Mouse (Mus musculus) CH12.LX (cell line): ENCODE data around the gene Mrpl20. TPM values are rescaled to one million over a fixed set of nuclear protein-coding genes. Genes with fewer than 3 reads are reported as not detected.

Source experiments
- DNase-seq: peaks from one replicate; pipeline ENCODE4 v3.0.0-alpha.2; 2013; ENCODE audit errors: extremely low read depth
- H3K27ac ChIP-seq: 2 replicates; pipeline ENCODE4 v1.5.1; 2012; ENCODE audit warnings: low read depth, mild to moderate bottlenecking, control low read depth, moderate library complexity; ENCODE audit not compliant: insufficient read depth
- H3K27me3 ChIP-seq: replicated peaks from 2 replicates; pipeline ENCODE3; 2012; ENCODE audit warnings: inconsistent platforms
- H3K36me3 ChIP-seq, 2 experiments: replicated peaks in 1 of 2; 2 replicates each; pipeline versions ENCODE3 to v1.6.1; 2012; ENCODE audit warnings: inconsistent platforms in 1 of 2, low read length in 1 of 2, mild to moderate bottlenecking in 1 of 2, mixed read lengths in 1 of 2, moderate library complexity in 1 of 2; ENCODE audit not compliant: control insufficient read depth in 1 of 2, insufficient read depth in 1 of 2
- H3K4me1 ChIP-seq, 2 experiments: 2 replicates each; pipeline ENCODE4 v1.6.1; 2012; ENCODE audit warnings: inconsistent platforms in 1 of 2, moderate library complexity in 1 of 2; ENCODE audit not compliant: insufficient read depth in 2 of 2, control insufficient read depth in 1 of 2
- H3K4me2 ChIP-seq: 2 replicates; pipeline ENCODE4 v1.6.1; 2012; ENCODE audit warnings: low read depth, mild to moderate bottlenecking, control low read depth; ENCODE audit not compliant: poor library complexity, insufficient read depth, severe bottlenecking
- H3K4me3 ChIP-seq, 3 experiments: fragments of 150-350 bp in 1 of 3; sonication (generic) in 1 of 3; replicated peaks in 1 of 3; 2 replicates each; pipeline versions ENCODE3 to v1.5.1; 2011 to 2012; ENCODE audit warnings: low read depth in 2 of 3, low read length in 2 of 3, mild to moderate bottlenecking in 2 of 3, moderate library complexity in 2 of 3, control low read depth in 1 of 3, improper control_type of control experiment in 1 of 3, inconsistent platforms in 1 of 3, mixed read lengths in 1 of 3; ENCODE audit not compliant: poor library complexity in 1 of 3
- H3K79me2 ChIP-seq: replicated peaks from 2 replicates; pipeline ENCODE4 v1.6.1; 2012; ENCODE audit warnings: mild to moderate bottlenecking, moderate library complexity; ENCODE audit not compliant: control insufficient read depth, poor library complexity, insufficient read depth, severe bottlenecking; ENCODE audit errors: extremely low read depth
- H3K9ac ChIP-seq: 2 replicates; pipeline ENCODE4 v1.6.1; 2012; ENCODE audit warnings: low read depth, mild to moderate bottlenecking, control low read depth, moderate library complexity; ENCODE audit not compliant: insufficient read depth
- H3K9me3 ChIP-seq: replicated peaks from 2 replicates; pipeline ENCODE3; 2012; ENCODE audit warnings: low read length, inconsistent platforms, mixed read lengths
- CHD2 ChIP-seq: IDR thresholded peaks from 2 replicates; pipeline ENCODE4 v1.6.1; 2011; ENCODE audit warnings: low read length, improper control_type of control experiment
- ELF1 ChIP-seq: IDR thresholded peaks from 2 replicates; pipeline ENCODE4 v1.6.1; 2014; ENCODE audit warnings: low read depth, mild to moderate bottlenecking, inconsistent platforms, low read length, improper control_type of control experiment
- EP300 ChIP-seq: IDR thresholded peaks from 2 replicates; pipeline ENCODE4 v1.6.1; 2011; ENCODE audit warnings: low read length, improper control_type of control experiment
- ETS1 ChIP-seq: conservative IDR thresholded peaks from 2 replicates; pipeline ENCODE4 v1.6.1; 2012; ENCODE audit warnings: low read depth, mild to moderate bottlenecking, inconsistent platforms, low read length, improper control_type of control experiment, moderate library complexity
- HCFC1 ChIP-seq: IDR thresholded peaks from 2 replicates; pipeline ENCODE4 v1.6.1; 2012; ENCODE audit warnings: low read depth, mild to moderate bottlenecking, inconsistent platforms, low read length, improper control_type of control experiment
- IRF4 ChIP-seq: IDR thresholded peaks from 2 replicates; pipeline ENCODE4 v1.6.1; 2014; ENCODE audit warnings: low read depth, mild to moderate bottlenecking, inconsistent platforms, low read length, improper control_type of control experiment
- MAFK ChIP-seq: IDR thresholded peaks from 2 replicates; pipeline ENCODE4 v1.6.1; 2011; ENCODE audit warnings: low read length, improper control_type of control experiment; ENCODE audit not compliant: insufficient replicate concordance
- MAZ ChIP-seq: IDR thresholded peaks from 2 replicates; pipeline ENCODE4 v1.6.1; 2012; ENCODE audit warnings: low read depth, mild to moderate bottlenecking, inconsistent platforms, low read length, improper control_type of control experiment, moderate library complexity
- MEF2A ChIP-seq: IDR thresholded peaks from 2 replicates; pipeline ENCODE4 v1.6.1; 2014; ENCODE audit warnings: low read depth, mild to moderate bottlenecking, inconsistent platforms, low read length, improper control_type of control experiment, borderline replicate concordance
- MXI1 ChIP-seq: IDR thresholded peaks from 2 replicates; pipeline ENCODE4 v1.6.1; 2011; ENCODE audit warnings: mild to moderate bottlenecking, low read depth, low read length, improper control_type of control experiment
- NELFE ChIP-seq: IDR thresholded peaks from 2 replicates; pipeline ENCODE4 v1.6.1; 2011; ENCODE audit warnings: low read depth, low read length, improper control_type of control experiment
- PAX5 ChIP-seq: IDR thresholded peaks from 2 replicates; pipeline ENCODE4 v1.6.1; 2012; ENCODE audit warnings: low read length, inconsistent platforms, mixed read lengths
- RAD21 ChIP-seq: IDR thresholded peaks from 2 replicates; pipeline ENCODE4 v1.6.1; 2011; ENCODE audit warnings: low read depth, mild to moderate bottlenecking, low read length, improper control_type of control experiment, moderate library complexity
- SIN3A ChIP-seq: IDR thresholded peaks from 2 replicates; pipeline ENCODE4 v1.6.1; 2012; ENCODE audit warnings: low read length, improper control_type of control experiment, inconsistent platforms
- TBP ChIP-seq: conservative IDR thresholded peaks from 2 replicates; pipeline ENCODE4 v1.6.1; 2011; ENCODE audit warnings: low read depth, low read length, improper control_type of control experiment
- TCF12 ChIP-seq: IDR thresholded peaks from 2 replicates; pipeline ENCODE4 v1.6.1; 2014; ENCODE audit warnings: low read depth, mild to moderate bottlenecking, inconsistent platforms, low read length, improper control_type of control experiment
- dilution Hi-C: fragments of 300-500 bp; cut with MboI; formaldehyde crosslinking; loops from 2 replicates; pipeline ENCODE4 v1.14.3; 2020; ENCODE audit warnings: low sequenced_read_pairs; ENCODE audit not compliant: extremely low pct_unique_long_range_greater_than_20kb, extremely low pct_ligation_motif_present
- in situ Hi-C: fragments of 300-500 bp; cut with MboI; formaldehyde crosslinking; loops from 3 replicates; pipeline ENCODE4 v1.14.3; 2019; ENCODE audit warnings: low sequenced_read_pairs, low pct_ligation_motif_present, low pct_unique_long_range_greater_than_20kb, mixed read lengths
- polyA plus RNA-seq: library from polyadenylated mRNA; unstranded; fragments of >175 nt; gene quantifications from 2 replicates; pipeline ENCODE4 v1.2.1, GENCODE M21; 2012; ENCODE audit warnings: low read depth; ENCODE audit not compliant: insufficient read length
- total RNA-seq, 2 experiments: library from RNA; depleted of rRNA; stranded (reverse); fragments of 300-350 nt in 1 of 2; fragments of >200 nt in 1 of 2; gene quantifications; 2 replicates each; pipeline ENCODE4 v1.2.3; 2012 to 2014

Gene Mrpl20
- total and polyA plus RNA-seq, 3 experiments = 146 to 230 (median 193) TPM

DNA sequence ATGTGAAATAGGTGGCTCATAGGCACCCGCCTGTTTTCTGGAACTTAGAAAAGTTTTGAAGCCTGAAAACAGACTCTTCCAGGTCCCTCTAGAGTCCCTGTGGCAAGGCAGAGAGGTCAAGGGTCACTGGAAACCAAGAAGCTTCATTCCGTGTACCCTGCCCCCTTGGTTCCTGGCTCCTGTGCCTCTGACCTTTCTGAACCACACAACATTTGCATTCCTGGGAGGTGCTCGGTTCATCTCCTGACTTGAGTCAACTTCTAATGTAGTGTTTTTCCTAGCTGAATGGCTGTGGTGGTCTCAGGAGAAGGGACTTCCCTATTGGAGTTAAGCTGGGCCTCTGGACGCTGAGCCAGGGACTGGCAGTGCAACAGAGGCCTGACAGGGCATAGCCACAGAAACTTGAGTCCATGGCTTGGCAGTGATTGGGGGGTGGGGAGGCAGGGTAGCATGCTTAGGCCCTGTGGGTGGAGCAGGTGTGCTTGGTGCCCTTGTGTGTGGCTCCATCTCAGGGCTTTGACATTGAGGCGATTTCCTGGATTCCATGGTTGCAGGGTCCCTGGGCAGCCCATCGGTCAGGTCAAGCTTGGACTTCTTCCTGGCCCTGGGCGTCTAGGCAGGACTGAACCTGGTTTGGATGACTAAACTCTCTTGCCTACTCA, 45.9 kb downstream of the Mrpl20 start:
- dilution Hi-C loops (no loop called here), in situ Hi-C loops (no loop called here)
- peak overlapping the region; percentile 89 for H3K9ac ChIP-seq
- H3K27me3 ChIP-seq = no peaks in the 10 kb centered on the region
- H3K79me2 ChIP-seq = peaks cover 19% of the 10 kb centered on the region
- peaks cover 4 to 29% of the 10 kb centered on the region in 2 experiments for H3K36me3 ChIP-seq
- H3K4me2 ChIP-seq = peak overlapping the region; percentile 90
- no peak overlapping the region for H3K27ac ChIP-seq
- peak overlapping the region; percentile 85 to 96 (median 89) for H3K4me3 ChIP-seq
- H3K9me3 ChIP-seq = no peaks in the 10 kb centered on the region
- peaks cover 17 to 54% of the 10 kb centered on the region in 2 experiments for H3K4me1 ChIP-seq
- DNase-seq = no peak
- TF ChIP-seq SIN3A (peak; percentile 60; the same call in 1 of the 2 replicates), IRF4 (peak; percentile 51; the same call in 1 of the 2 replicates), ELF1 (peak; percentile 34; the same call in 1 of the 2 replicates), ETS1 (no peak), CHD2 (peak; percentile 57), TCF12 (peak; percentile 35; the same call in 1 of the 2 replicates)

DNA sequence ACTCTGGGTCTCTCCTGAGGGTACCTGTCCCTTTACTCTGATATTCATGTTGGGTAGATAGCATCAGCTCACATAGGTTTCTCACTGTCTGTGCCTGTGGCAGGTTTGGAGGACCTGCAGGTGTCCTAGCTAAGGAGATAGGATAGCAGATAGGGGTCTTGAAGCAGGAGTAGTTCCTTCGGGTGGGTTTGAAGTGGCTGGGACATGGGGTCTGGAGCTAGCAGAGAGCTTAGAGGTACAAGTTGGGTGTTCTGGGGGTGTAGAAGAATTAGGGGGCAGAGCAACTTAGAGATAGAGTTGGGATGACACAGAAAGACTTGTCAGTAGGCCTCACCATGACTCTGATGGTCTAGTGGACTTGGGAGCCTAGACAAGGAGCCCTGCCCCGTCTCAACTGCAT, 46.7 kb downstream of the Mrpl20 start:
- in situ Hi-C loops = no loop called here
- no peak overlapping the region for H3K4me3 ChIP-seq
- H3K27ac ChIP-seq = no peak overlapping the region
- H3K9me3 ChIP-seq = no peaks in the 10 kb centered on the region
- H3K4me1 ChIP-seq = peaks cover 17 to 54% of the 10 kb centered on the region in 2 experiments
- TF ChIP-seq ETS1 = no peak
- no peak for TF ChIP-seq IRF4
- TF ChIP-seq HCFC1 = no peak
- TF ChIP-seq MXI1 = no peak
- no peak for TF ChIP-seq EP300
- no peak for TF ChIP-seq NELFE
- no peak for TF ChIP-seq MAFK
- TF ChIP-seq PAX5 = no peak
- TF ChIP-seq TBP = no peak
- TF ChIP-seq RAD21 = no peak
- TF ChIP-seq MEF2A = no peak
- TF ChIP-seq MAZ = no peak
- H3K4me2 ChIP-seq = peak overlapping the region; percentile 90; the same call in 1 of the 2 replicates
- peaks cover 11 to 37% of the 10 kb centered on the region in 2 experiments for H3K36me3 ChIP-seq
- dilution Hi-C loops = no loop called here
- H3K9ac ChIP-seq = no peak overlapping the region
- DNase-seq = no peak
- H3K79me2 ChIP-seq = peaks cover 19% of the 10 kb centered on the region
- H3K27me3 ChIP-seq = no peaks in the 10 kb centered on the region
